Mouse (Mus musculus) liver, adult 2 months (tissue): ENCODE data around the gene Ntf3.

Source experiments
- CTCF ChIP-seq: fragments of 200-500 bp; IDR thresholded peaks from 2 replicates; pipeline ENCODE4 v1.5.1; 2011; ENCODE audit warnings: low read depth, low read length, control low read depth
- POLR2A ChIP-seq: fragments of 200-500 bp; IDR thresholded peaks from 2 replicates; pipeline ENCODE4 v1.6.1; 2011; ENCODE audit warnings: low read length, control low read depth; ENCODE audit not compliant: insufficient read depth; ENCODE audit errors: extremely low read depth

DNA sequence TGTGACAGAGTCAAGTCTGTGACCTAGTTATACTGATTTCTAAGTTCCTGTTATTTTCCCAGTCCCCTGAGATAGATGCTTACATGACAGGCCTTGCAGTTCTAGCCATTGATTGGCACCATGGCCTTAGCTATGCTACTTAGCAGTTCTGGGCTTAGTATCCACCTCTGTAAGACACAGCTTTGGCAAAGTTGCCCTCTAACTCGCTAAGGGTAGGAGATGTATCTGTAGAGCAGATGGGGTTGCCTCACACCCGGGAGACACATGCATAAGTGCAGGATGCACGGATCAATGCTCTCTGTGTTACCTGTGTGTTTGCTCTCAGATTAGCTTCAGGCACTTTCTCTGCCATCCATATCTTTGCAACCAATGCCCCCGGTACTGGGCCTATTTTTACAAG is 36.7 kb upstream of the Ntf3 start:
- TF ChIP-seq CTCF (no peak), POLR2A (no peak)
